Mouse (Mus musculus) CD4-positive, CD25-positive, alpha-beta regulatory T cell, adult 4 months (primary cell): ENCODE measurements around the gene Cutal. TPM values are rescaled to one million over a fixed set of nuclear protein-coding genes. Genes with fewer than 3 reads are reported as not detected.

ENCODE experiments used
- ATAC-seq: one replicate; pipeline ENCODE4 v1.8.0; 2017
- polyA plus RNA-seq, 2 experiments: library from polyadenylated mRNA; unstranded; fragments of 100-300 nt; shearing (Covaris generic); gene quantifications; one replicate each; pipeline ENCODE4 v1.2.1; 2017

The Cutal gene
- polyA plus RNA-seq, 2 experiments from 2014 or later, result not detected

DNA sequence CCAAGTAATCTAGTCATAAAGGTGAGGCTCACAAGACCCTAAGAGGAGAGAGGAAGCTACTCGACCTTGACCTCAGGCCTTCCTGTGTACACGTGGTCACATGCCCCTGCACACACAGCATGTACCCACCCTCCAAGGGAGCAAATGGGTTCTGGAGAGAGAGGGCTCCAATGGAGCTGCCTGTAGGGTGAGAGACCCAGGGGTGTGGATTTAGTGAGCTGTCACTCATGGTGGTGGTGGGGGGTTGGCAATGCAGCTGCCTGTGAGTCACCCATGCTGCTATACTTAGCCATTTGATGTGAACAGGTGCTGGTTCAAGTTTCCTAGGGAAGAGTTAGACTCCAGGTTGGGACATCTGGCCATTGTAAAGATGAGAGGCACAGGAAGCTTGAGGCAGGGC lies 45.9 kb downstream of the Cutal start:
- no peak for ATAC-seq

DNA sequence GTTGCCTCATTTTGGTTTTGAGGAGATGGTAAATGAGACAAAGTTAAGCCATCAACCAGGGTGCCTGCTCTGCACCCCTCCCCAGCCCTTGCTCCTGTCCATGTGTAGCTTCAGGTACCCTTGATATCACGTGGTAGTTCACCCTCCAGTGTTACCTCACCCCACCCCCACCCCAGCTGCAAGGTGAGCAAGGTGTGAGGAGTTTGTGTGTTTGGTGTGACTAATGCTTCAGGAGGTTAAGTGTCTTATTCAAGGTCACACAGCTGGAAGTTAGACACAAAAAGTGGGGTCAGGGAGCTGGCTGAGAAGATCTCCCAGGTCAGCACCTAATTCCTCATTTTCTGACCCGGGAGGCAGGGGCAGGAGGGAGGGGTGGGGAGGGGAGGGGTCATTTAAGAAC lies 48.5 kb downstream of the Cutal start:
- ATAC-seq, result no peak

DNA sequence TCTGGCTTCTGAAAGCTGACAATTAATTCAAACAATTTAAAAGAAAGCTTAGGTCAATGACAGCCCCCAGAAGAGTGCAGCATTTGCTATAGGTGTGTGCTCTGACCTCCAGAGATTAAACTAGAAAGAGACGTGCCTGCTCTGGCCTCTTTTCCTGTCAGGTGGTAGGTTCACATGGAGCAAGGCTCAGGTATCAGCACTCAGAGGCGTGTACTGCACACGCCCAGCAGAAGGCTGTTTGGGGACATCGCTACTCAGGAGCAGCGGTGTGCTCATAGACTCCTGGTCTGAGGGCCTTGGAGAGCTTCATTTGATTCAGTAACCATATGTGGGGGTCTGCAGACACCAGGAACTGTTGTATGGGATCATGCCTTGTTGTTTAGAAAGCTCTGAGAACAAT lies 53.1 kb downstream of the Cutal start:
- no peak for ATAC-seq

DNA sequence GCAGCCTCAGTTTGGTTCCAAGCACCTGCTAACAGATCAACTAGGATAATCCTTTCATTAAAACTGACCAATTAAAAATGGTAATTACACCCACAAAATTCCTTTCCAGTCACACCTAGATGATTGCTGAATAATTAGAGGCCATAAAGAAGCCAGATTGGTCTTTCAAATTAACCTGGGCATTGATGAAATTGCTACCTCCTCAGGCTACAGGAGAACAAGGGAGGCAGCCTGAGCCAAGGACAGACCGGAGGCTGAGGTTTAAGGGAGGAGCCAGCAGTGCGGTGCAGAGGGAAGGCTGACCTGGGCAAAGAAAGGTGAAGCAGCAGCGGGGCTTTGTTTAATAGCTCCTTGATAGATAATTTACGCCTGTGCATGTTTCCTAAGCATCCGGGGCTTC lies 63.3 kb downstream of the Cutal start:
- peak; percentile 22 for ATAC-seq

DNA sequence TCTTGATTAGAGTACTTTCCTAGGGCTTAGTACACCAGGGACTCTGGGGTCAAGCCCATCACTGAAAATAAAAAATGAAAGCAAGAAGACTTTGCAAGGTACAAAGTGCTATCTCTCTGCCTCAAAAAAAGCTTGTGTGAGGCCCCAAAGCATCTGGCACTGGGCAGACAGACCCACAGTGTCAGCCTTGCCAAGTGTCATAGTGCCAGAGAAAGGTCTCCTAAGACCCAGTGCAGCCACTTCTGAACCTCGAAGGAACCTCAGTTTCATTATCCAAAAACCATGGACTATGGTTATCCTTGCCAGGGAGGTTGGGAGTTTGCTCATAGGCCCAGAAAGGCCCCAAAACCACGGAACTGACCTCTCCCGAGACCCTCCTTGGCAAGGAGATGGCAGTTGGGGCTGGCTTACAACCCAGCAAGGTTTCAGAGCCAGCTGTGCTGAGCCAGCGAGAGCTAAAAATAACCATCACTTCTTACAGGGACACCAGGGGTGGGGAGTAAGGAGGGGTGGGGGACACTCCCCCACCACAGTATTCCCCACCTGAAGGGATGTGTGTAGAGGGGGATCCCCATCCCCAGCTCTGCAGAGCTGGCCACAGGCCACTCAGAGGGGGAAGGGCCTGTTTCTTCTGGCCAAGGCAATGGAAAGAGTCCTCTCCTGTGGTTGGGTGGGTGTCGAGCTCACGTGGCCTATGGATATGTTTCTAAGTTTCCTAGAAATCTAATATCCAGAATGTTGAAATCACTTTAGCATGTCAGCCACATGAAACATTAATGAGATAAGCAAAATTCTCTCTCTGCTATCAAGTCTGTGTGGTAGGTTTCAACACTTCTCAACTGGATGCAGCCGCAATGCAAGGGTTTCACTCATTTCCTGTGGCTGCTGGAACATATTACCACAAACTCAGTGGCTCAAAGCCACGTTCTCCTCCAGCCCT lies 64.3 kb downstream of the Cutal start:
- ATAC-seq, result peak; percentile 75

DNA sequence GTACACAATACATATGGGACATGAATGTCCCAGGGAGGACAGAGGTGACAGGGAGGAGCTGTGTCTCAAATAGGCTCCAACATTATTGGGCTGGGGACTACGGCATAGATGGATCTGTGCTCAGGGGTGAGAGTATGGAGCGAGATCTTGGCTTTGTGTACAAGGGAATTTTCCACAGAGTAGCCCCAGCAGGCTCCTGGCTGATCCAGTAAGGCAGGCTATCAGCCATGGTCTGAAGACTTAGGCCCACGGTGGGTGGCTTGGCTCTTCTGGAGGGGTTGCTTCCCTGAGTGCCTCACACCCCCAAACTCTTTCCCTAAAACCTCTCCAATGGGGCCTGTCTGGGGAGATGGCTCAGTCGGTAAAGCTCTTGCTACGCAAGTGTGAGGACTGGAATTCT lies 66.0 kb downstream of the Cutal start:
- ATAC-seq, result no peak

DNA sequence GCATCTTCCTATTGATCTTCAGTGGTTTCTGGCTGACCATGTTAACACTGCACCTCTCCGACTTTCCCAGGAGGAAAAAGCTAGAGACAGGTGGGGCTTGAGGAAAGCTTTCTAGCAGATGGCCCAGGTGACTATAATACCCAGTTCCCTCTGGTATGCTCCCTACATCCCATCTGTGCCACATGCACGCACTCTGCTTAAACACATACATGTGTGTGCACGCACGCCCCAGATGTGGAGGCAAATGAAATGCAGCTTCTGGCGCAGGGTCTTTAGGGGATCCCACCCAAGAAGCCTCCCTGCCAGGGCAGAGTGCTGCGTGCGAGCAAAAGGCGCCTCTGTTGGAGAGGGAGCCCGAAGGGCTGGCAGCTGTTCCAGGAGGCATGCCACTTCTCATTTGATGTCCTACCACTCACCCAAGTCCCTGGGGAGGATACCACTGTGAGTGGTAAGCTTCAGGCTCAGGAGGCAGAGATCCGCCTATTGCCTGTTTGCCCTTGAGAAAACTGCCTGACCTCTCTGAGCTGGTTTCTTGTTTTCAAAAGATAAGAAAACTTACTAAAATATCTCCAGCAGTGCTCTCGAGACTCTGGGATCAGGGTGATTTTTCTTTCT lies 67.0 kb downstream of the Cutal start:
- ATAC-seq, result no peak

Other genes with a start within 250 kb of the Cutal start
- 10 to 100 TPM; 53.4 to 55.7 TPM for gene Gapvd1, start 119.2 kb upstream of the Cutal start, polyA plus RNA-seq
- 100 to 1,000 TPM; 536 to 586 TPM for gene Hspa5, start 102.4 kb upstream of the Cutal start, polyA plus RNA-seq
- gene Rabepk, start 74.5 kb upstream of the Cutal start, polyA plus RNA-seq, result 10 to 100 TPM; 49.8 to 60.5 TPM
- gene Fbxw2, start 48.1 kb upstream of the Cutal start, polyA plus RNA-seq, result 10 to 100 TPM; 72.6 to 91.8 TPM
- not detected for gene Gm34653, start 41.4 kb upstream of the Cutal start, polyA plus RNA-seq
- 10 to 100 TPM; 70.7 to 89.2 TPM for gene Psmd5, start 572 bp downstream of the Cutal start, polyA plus RNA-seq
- gene Phf19, start 39.6 kb downstream of the Cutal start, polyA plus RNA-seq, result 1 to 10 TPM; 1.9 TPM
- 100 to 1,000 TPM; 300 to 441 TPM for gene Traf1, start 87.4 kb downstream of the Cutal start, polyA plus RNA-seq
- under 1 TPM; 0.10 to 0.44 TPM for gene Hc, start 187.0 kb downstream of the Cutal start, polyA plus RNA-seq
- under 1 TPM; 0.73 to 0.87 TPM for gene AI182371, start 227.1 kb downstream of the Cutal start, polyA plus RNA-seq
- gene Cntrl, start 235.1 kb downstream of the Cutal start, polyA plus RNA-seq, result 100 to 1,000 TPM; 161 to 175 TPM